Mouse (Mus musculus) kidney, embryonic 15.5 days (tissue): ENCODE measurements around the gene Thap8. TPM values are rescaled to one million over a fixed set of nuclear protein-coding genes. Genes with fewer than 3 reads are reported as not detected.
"Not testable (repeated sequence)": the region's sequence is repeated elsewhere in the genome, so short reads cannot be mapped to it uniquely, and the experiment has no call there.

Source experiments
- ATAC-seq: fragments of 200-750 bp; cut with Nextera tagmentation; replicated peaks from 2 replicates; pipeline ENCODE4 v1.8.0; 2017; ENCODE audit warnings: moderate TSS enrichment; ENCODE audit not compliant: low FRiP score
- H3K27ac ChIP-seq: fragments of 300-500 bp; sonication (generic); 2 replicates; pipeline ENCODE4 v1.5.1; 2015; ENCODE audit warnings: mild to moderate bottlenecking, inconsistent platforms
- H3K27me3 ChIP-seq: fragments of 300-500 bp; sonication (generic); 2 replicates; pipeline ENCODE4 v1.6.1; 2015; ENCODE audit warnings: inconsistent platforms
- H3K36me3 ChIP-seq: fragments of 300-500 bp; sonication (generic); 2 replicates; pipeline ENCODE4 v1.6.1; 2015; ENCODE audit warnings: inconsistent platforms
- H3K4me1 ChIP-seq: fragments of 300-500 bp; sonication (generic); 2 replicates; pipeline ENCODE4 v1.6.1; 2015; ENCODE audit warnings: inconsistent platforms
- H3K4me2 ChIP-seq: fragments of 300-500 bp; sonication (generic); 2 replicates; pipeline ENCODE4 v1.6.1; 2015; ENCODE audit warnings: moderate library complexity, mild to moderate bottlenecking, inconsistent platforms
- H3K4me3 ChIP-seq: fragments of 300-500 bp; sonication (generic); replicated peaks from 2 replicates; pipeline ENCODE4 v1.5.1; 2015; ENCODE audit warnings: mild to moderate bottlenecking, inconsistent platforms
- H3K9ac ChIP-seq: fragments of 300-500 bp; sonication (generic); 2 replicates; pipeline ENCODE4 v1.6.1; 2015; ENCODE audit warnings: mild to moderate bottlenecking, inconsistent platforms
- H3K9me3 ChIP-seq: fragments of 300-500 bp; sonication (generic); replicated peaks from 2 replicates; pipeline ENCODE4 v1.6.1; 2016; ENCODE audit warnings: inconsistent platforms
- WGBS: fragments of 180-500 bp; shearing (Covaris S2); methylation state at CpG from one replicate; pipeline ENCODE4 v1.1.7; 2015; ENCODE audit warnings: mixed read lengths; 5-methylcytosine and 5-hydroxymethylcytosine counted together
- polyA plus RNA-seq: library from polyadenylated mRNA; unstranded; fragments of >200 nt; fragmentation: Nextera tagmentation; extraction: Ambion mirVana; gene quantifications from 2 replicates; pipeline ENCODE4 v1.2.1, GENCODE M21; 2015

The Thap8 gene
- polyA plus RNA-seq, result 0.59 and 0.61 TPM in 2 replicates

DNA sequence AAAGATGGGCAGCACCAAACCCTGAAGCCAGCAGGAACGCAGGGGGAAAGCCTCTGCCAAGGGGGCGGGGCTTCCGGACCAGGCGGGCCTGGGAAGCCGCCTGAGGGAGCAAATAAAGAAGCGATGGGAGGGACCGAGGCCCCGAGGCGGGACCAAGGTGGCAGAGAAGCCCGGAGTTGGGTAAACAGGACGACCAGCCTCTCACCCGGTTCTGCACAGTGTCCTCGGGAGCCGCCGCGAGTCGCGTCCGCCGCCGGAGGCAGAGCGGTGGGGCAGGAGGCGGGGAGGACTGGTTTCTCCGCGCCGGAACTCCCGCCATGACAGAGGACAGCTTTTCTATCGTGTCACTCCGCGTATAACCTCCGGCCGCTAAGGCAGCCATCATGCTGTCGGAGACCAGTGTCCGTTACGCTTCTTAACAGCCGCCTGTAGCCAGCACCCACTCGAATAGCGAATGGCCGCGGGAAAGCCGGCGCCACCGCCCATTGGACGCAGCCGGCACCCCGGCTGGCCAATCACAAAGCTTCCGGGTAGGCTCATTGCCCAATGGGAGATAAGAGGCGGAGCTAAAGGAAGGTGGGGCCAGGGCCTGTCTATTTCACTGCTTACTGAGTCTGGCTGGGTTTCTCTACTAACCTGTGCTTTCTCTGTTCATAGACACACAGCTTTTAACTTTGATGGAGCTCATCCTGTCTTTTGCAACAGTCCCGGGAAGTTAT is at the start of gene Thap8, which contains the start of gene Wdr62:
Gene Thap8, plus strand, starts transcription at position 144 of the 719 bp plus-strand sequence.
Gene Wdr62, minus strand, starts transcription at position 469 of the 719 bp plus-strand sequence.
- peak; percentile 97 for ATAC-seq
- WGBS, result under 1% methylated on average over 49 of the region's 49 CpGs

DNA sequence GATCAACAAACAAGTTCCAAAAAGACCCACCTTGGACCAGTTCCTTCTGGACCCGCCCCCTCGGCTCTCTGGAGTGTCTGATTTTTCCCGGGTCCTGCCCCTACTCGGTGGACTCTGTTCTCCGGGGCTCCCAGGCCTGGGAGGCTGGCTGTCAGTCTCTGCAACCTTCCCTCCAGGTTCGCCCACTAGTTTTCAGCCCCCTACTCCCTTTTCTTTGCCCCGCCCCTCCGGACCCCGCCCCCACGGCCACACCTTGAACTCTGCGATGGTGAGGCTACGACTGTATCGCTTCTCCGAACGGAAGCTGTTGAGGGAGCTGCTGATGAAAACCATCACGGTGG is 48.6 kb upstream of the Thap8 start:
- Histone ChIP-seq H3K9ac (peak overlapping the region; percentile 53), H3K27me3 (no peaks in the 10 kb centered on the region), H3K36me3 (peaks cover 58% of the 10 kb centered on the region), H3K4me3 (peak overlapping the region; percentile 83), H3K4me2 (peak overlapping the region; percentile 84), H3K27ac (peak overlapping the region; percentile 97), H3K9me3 (no peaks in the 10 kb centered on the region), H3K4me1 (peaks cover 22% of the 10 kb centered on the region)
- ATAC-seq, result no peak; the same call in 1 of the 2 replicates
- under 1% methylated on average over 16 of the region's 16 CpGs for WGBS

More for the DNA sequence above, at the start of gene Thap8, which contains the start of gene Wdr62:
- peaks cover 19% of the 10 kb centered on the region for H3K4me1 ChIP-seq
- H3K27ac ChIP-seq, result peak within 1 kb of the TSS; percentile 99
- H3K27me3 ChIP-seq, result no peaks in the 10 kb centered on the region
- H3K4me2 ChIP-seq, result peak within 1 kb of the TSS; percentile 85
- no peaks in the 10 kb centered on the region for H3K9me3 ChIP-seq
- peak within 1 kb of the TSS; percentile 49 for H3K9ac ChIP-seq
- H3K4me3 ChIP-seq, result peak within 1 kb of the TSS; percentile 69
- no peaks in the 10 kb centered on the region; the same call in 1 of the 2 replicates for H3K36me3 ChIP-seq

DNA sequence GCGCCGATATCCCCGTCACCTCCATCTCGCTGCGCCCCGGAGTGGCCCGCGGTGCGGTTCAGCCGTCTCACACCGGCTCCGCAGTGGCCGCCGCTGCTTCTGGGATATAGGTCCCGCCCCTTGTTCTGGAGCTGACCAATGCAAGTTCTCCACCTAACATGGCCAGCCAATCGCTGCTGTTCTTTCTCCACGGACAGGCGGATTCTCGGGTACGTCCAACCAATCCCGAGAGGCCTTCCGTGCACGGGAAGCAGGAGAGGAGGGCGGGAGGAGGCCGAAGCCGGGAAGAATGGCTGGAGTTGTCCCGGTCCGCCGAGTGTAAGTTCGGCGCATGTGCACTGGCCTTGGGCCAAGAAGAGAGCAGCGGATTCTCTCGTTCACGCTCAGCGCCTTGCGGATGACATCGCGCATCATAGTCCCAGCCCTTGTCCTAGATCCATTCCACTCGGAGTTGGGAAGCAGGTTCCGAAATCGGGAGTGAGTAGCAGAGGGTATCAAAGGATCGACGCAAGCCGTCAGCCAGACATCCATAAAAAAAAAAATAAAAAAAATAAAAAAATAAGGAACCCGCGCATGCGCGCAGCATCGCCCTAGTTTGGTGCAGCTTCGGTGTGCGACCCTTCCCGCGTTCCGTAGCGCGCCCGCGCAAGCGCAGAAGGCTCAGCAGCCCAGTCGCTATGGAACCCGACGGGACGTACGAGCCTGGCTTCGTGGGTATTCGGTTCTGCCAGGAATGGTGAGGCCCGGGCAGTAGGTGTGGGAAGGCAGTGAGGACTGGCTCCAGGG is 48.0 kb upstream of the Thap8 start, which contains the start of the genes Polr2i and Tbcb:
Gene Polr2i, plus strand, starts transcription at position 280 of the 786 bp plus-strand sequence.
Gene Tbcb, minus strand, starts transcription at position 604 of the 786 bp plus-strand sequence.
- peaks cover 53% of the 10 kb centered on the region for H3K36me3 ChIP-seq
- H3K27ac ChIP-seq, result peak within 1 kb of the TSS; percentile 97
- peak; percentile 94 for ATAC-seq
- peak within 1 kb of the TSS; percentile 77 for H3K9ac ChIP-seq
- no peaks in the 10 kb centered on the region for H3K27me3 ChIP-seq
- H3K4me1 ChIP-seq, result peaks cover 22% of the 10 kb centered on the region
- WGBS, result under 1% methylated on average over 67 of the region's 67 CpGs
- peak within 1 kb of the TSS; percentile 83 for H3K4me3 ChIP-seq
- H3K9me3 ChIP-seq, result no peaks in the 10 kb centered on the region
- peak within 1 kb of the TSS; percentile 84 for H3K4me2 ChIP-seq

DNA sequence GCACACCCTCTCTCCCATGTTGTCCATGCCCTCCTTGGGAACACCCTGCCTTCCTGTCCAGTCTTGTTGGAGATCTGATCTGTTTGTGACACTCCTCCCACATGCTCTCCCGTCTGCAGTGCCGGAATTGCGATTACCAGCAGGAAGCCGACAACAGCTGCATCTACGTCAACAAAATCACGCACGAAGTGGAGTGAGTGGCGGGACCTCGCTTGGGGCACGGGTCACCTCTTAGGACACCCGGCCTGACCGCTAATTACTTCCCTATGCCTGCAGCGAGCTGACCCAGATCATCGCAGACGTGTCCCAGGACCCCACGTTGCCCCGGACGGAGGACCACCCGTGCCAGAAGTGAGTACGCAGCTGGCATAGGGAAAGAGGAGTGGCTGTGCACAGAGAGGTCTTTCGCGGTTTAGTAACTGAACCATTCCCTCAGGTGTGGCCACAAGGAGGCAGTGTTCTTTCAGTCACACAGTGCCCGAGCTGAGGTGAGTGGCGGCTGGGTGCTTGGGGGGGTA is 47.2 kb upstream of the Thap8 start:
- ATAC-seq, result peak; percentile 41
- H3K9ac ChIP-seq, result peak overlapping the region; percentile 77
- 4% methylated on average over 24 of the region's 24 CpGs for WGBS

DNA sequence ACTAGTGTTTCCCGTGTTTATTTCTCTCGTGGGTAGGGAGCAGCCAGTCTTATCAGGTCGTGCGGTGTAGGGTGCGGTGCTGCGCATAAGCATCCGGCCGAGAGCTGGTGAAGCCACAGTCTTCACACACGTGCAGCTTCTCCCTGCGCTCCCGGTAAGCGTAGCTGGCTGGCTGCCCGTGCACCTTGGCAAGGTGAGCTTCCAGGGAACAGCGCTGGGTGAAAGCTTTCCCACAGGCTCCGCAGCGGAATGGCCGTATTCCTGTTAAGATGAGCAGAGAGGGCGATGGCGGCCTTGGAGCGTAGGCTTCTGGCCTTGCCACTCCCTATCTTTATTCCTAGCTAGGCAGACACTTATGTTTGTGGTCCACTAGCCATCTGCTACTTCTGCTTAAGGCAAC is 46.5 kb upstream of the Thap8 start:
- no peak overlapping the region for H3K27ac ChIP-seq
- peak overlapping the region; percentile 83 for H3K4me3 ChIP-seq
- no peaks in the 10 kb centered on the region for H3K27me3 ChIP-seq
- H3K9me3 ChIP-seq, result no peaks in the 10 kb centered on the region
- H3K9ac ChIP-seq, result no peak overlapping the region
- peaks cover 22% of the 10 kb centered on the region for H3K4me1 ChIP-seq
- H3K36me3 ChIP-seq, result peaks cover 37% of the 10 kb centered on the region
- peak overlapping the region; percentile 84 for H3K4me2 ChIP-seq
- WGBS, result 88% methylated on average over 20 of the region's 20 CpGs
- ATAC-seq, result no peak

More for the DNA sequence above, 47.2 kb upstream of the Thap8 start:
- peak overlapping the region; percentile 97 for H3K27ac ChIP-seq
- H3K4me2 ChIP-seq, result peak overlapping the region; percentile 84
- H3K4me3 ChIP-seq, result peak overlapping the region; percentile 83
- H3K27me3 ChIP-seq, result no peaks in the 10 kb centered on the region
- no peaks in the 10 kb centered on the region for H3K9me3 ChIP-seq
- peaks cover 44% of the 10 kb centered on the region for H3K36me3 ChIP-seq
- peaks cover 22% of the 10 kb centered on the region for H3K4me1 ChIP-seq

DNA sequence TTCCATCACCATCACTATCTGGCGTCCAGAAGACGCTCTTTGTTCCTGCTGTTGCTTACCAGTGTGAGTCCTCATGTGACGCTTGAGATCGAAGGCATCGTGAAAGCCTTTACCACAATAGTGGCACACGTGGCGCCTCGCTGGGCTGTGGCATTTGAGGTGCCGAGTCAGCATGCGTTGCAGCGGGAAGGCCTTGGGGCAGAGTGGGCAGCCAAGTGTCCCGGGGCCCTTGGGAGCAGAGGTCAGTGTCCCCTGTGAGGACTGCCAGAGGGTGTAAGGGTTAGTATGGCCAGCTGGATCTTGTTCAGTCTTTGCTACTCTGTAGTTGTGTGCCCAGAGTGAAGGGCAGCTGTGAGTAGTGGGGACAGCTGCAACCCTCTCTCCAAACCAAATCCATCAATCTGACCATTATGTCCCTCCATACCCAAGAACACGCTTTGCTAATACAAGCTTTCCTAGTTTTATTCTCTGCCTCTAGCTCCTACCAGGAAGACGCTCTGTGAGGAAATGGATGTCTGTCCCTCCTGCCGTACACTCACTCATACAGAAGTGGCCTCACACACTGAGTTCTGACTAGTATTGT is 45.5 kb upstream of the Thap8 start:
- Histone ChIP-seq H3K4me2 (no peak overlapping the region), H3K36me3 (peaks cover 30% of the 10 kb centered on the region), H3K9ac (no peak overlapping the region), H3K9me3 (no peaks in the 10 kb centered on the region), H3K4me1 (peaks cover 22% of the 10 kb centered on the region), H3K4me3 (no peak overlapping the region), H3K27ac (no peak overlapping the region), H3K27me3 (no peaks in the 10 kb centered on the region)
- no peak for ATAC-seq
- 87% methylated on average over 15 of the region's 15 CpGs for WGBS

DNA sequence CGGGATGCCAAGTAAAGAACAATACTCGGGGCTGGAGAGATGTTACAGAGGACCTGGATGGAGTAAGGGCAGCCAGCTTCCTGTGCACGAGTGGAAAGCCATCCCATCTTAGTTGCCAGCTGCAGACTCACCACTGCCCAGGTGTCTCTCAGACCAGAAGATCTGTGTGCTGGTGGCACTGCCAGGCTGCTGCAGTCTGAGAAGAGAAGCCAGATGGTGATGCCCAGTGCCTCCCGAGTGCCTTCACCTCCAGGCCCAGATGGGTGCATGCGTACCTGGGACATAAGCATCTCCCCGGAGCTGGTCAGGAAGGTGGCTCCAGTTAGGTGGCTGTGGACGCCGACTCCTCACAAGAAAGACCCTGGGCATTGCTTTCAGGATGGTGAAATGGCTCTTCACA is 44.8 kb upstream of the Thap8 start:
- peaks cover 30% of the 10 kb centered on the region for H3K36me3 ChIP-seq
- no peaks in the 10 kb centered on the region for H3K9me3 ChIP-seq
- H3K9ac ChIP-seq, result no peak overlapping the region
- ATAC-seq, result no peak
- 92% methylated on average over 8 of the region's 8 CpGs for WGBS
- H3K4me3 ChIP-seq, result no peak overlapping the region
- no peak overlapping the region for H3K27ac ChIP-seq
- H3K27me3 ChIP-seq, result no peaks in the 10 kb centered on the region
- no peak overlapping the region for H3K4me2 ChIP-seq
- peaks cover 22% of the 10 kb centered on the region for H3K4me1 ChIP-seq

DNA sequence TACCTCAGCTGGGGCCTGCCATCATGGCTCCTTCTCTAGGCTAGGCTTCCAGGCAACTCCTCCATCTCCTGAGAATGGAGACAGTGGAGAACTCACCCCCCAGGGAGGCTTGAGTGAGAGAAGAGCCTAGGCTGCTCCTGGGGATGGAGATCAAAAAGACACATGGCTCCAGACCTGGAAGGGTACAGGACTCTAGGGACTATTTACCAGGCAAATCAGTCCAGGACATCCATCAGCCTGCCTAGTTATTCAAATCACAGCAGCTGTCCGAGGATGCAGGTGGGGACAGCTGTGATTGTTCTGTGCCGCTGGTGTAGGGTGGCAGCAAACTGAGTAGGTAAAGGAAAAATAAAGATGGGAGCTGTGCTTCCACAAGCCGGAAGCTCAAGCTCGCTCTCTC is 44.3 kb upstream of the Thap8 start, which contains the start of gene Ovol3:
Gene Ovol3, minus strand, starts transcription at position 101 of the 400 bp plus-strand sequence.
- H3K27me3 ChIP-seq, result no peaks in the 10 kb centered on the region
- ATAC-seq, result no peak
- peaks cover 19% of the 10 kb centered on the region for H3K4me1 ChIP-seq
- H3K4me3 ChIP-seq, result no peak within 1 kb of the TSS
- H3K27ac ChIP-seq, result no peak within 1 kb of the TSS
- no peak within 1 kb of the TSS for H3K9ac ChIP-seq
- H3K36me3 ChIP-seq, result peaks cover 27% of the 10 kb centered on the region
- WGBS, result 92% methylated on average over 4 of the region's 4 CpGs
- no peak within 1 kb of the TSS for H3K4me2 ChIP-seq
- no peaks in the 10 kb centered on the region for H3K9me3 ChIP-seq

DNA sequence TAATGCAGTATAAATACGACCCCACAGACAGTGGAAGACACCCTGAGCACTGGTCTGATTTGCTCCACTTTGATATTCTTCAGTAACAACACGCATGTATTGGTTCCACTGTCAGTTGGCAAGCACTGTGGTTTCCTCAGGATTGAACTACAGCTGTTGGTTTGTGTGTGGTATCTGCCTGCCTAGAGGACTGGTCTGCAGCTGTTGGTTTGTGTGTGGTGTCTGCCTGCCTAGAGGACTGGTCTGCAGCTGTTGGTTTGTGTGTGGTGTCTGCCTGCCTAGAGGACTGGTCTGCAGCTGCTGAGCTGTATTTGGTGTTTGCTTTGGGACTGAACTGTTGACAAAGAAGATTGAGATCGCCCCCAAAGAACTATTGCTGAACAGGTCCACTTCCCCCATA is 42.5 kb upstream of the Thap8 start:
- not testable (repeated sequence) for H3K9ac ChIP-seq, H3K27me3 ChIP-seq

DNA sequence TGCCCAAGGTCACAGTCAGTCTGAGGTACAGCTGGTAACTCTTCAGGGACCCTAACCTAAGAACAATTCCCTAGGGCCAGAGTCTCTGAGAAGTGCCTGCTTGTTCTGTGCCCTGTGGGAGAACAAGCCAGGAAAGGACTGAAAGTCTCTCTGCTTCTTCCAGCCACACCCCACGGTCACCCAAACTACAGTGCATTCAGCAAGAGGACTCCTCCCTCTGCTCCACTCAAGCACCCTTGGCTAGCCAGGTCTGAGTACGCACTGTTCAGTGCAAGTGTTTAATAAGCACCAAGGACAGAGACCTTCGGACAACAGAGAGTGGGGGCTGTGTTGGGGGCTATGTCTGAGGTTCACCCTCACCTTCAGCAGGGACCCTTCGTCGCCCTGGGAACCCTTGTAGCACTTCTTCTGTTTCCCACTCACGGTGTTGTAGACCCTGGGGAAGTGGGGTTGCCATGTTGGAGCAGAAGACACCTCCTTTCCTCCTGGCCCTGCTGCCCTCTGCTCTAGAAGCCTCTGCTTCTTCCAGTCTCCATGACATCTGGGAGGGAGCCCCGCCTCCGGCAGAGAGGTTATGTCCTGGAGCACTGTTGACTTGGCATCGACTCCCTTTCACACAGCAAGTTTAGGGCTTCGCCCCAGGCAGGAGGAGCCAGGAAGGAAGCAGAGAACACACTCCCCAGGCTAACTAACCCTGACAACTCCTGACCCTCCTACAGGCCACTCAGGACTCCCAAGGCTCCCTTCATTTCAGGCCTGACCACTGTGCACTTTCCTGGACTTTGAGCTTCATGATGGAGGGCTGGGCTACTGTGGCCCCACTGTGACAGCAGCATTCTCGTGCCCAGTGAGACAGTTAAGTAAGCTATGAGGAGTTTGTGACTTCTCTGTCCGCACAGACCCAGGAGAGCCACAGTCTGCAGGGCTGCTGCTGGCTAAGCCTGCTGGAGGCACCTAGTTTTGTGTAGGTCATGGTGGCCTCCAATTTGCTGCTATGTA is 27.6 kb upstream of the Thap8 start:
- Histone ChIP-seq H3K27ac (no peak overlapping the region), H3K9ac (no peak overlapping the region), H3K4me2 (no peak overlapping the region), H3K4me1 (no peaks in the 10 kb centered on the region), H3K36me3 (peaks cover 20% of the 10 kb centered on the region; the same call in 1 of the 2 replicates), H3K4me3 (no peak overlapping the region), H3K9me3 (no peaks in the 10 kb centered on the region), H3K27me3 (no peaks in the 10 kb centered on the region)
- ATAC-seq, result no peak
- WGBS, result 84% methylated on average over 12 of the region's 12 CpGs

More for the DNA sequence above, 42.5 kb upstream of the Thap8 start:
- not testable (repeated sequence) for ATAC-seq, H3K4me2 ChIP-seq, H3K4me3 ChIP-seq, H3K27ac ChIP-seq, H3K9me3 ChIP-seq
- H3K36me3 ChIP-seq, result peaks cover 41% of the 10 kb centered on the region
- peaks cover 13% of the 10 kb centered on the region for H3K4me1 ChIP-seq
- WGBS, result 92% methylated on average over 3 of the region's 3 CpGs

DNA sequence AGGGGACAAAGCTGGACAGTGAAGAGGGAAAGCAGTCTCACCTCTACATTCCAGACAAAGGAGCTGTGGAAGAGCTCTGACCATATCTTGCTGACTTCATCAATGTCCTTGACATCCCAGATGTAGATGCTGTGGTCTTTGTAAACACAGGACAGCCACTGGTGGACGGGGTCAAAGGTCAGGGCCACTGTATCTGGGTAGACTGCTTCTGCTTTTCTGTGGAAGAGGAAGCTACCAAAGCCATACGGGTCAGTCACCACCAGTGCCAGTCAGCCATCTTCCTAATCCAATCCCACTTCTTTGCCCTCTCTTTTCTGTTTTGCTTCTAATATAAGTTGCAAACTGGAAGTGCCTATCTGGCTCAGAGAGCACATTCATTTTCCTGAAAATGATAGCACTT is 14.9 kb upstream of the Thap8 start:
- H3K4me1 ChIP-seq, result no peaks in the 10 kb centered on the region
- H3K4me3 ChIP-seq, result no peak overlapping the region
- H3K4me2 ChIP-seq, result no peak overlapping the region
- H3K27me3 ChIP-seq, result no peaks in the 10 kb centered on the region
- H3K9me3 ChIP-seq, result no peaks in the 10 kb centered on the region
- ATAC-seq, result no peak
- H3K36me3 ChIP-seq, result peaks cover 41% of the 10 kb centered on the region
- H3K27ac ChIP-seq, result no peak overlapping the region
- no peak overlapping the region for H3K9ac ChIP-seq
- 85% methylated on average over 2 of the region's 2 CpGs for WGBS
